Mouse (Mus musculus) heart, postnatal 0 days (tissue): Measurements from ENCODE around the gene Kctd13.

Source experiments
- CTCF ChIP-seq: IDR thresholded peaks from 2 replicates; pipeline ENCODE4 v1.5.1; 2016; ENCODE audit warnings: antibody characterized with exemption, control low read depth, low read depth
- EP300 ChIP-seq: IDR thresholded peaks from 2 replicates; pipeline ENCODE4 v1.6.1; 2016; ENCODE audit warnings: antibody characterized with exemption, low read depth

DNA sequence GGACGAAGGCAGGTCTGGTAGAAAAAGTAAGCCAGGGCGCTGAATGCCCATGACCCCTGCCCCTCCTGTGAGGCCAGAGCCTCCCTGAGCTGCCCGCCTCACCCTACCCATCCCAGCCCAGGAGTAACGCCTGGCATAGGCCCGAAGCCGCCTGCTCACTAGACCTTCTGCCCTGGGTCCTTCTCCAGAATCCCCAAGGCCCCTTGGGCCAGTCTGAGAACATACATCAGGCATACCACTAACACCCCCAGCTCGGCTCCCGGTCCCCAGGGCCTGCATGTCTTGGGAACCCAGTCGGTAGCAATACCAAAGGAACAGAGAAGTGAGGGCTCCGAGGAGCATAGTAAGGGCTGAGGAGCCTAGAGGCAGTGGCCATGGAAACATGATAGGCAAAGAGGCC is 19.9 kb downstream of the Kctd13 start:
- TF ChIP-seq CTCF = no peak
- TF ChIP-seq EP300 = no peak
